Mouse (Mus musculus): ENCODE results near the gene Pld5.

Gene Pld5

DNA sequence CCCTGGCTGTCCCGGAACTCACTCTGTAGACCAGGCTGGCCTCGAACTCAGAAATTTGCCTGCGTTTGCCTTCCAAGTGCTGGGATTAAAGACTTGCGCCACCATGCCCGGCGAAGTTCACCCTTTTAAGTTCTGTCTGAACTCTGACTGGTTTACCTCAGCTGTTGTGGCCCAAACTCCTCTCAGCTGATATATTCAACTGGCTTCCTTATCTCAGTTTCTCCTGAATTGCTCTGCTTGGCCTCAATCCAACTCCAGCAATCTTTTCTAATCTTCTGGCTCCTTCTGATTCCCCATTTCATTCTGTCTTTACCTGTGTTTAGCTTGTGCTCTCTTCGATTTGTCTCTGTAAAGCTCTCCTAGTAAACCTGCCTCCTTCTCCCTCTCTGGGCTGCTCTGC is 331.9 kb downstream of the Pld5 start:
- DNase-seq, result no peak

- no peak for DNase-seq
Measured at GRCm38 (mm10) chr1:175938731-175939130, 336.4 kb downstream of the Pld5 start.

GRCm38 (mm10) chr1:175936282-175936737 is 338.8 kb downstream of the Pld5 start:
- peak; percentile 58 to 69 for DNase-seq

GRCm38 (mm10) chr1:175931391-175931790 is 343.7 kb downstream of the Pld5 start:
- no peak for DNase-seq

DNA sequence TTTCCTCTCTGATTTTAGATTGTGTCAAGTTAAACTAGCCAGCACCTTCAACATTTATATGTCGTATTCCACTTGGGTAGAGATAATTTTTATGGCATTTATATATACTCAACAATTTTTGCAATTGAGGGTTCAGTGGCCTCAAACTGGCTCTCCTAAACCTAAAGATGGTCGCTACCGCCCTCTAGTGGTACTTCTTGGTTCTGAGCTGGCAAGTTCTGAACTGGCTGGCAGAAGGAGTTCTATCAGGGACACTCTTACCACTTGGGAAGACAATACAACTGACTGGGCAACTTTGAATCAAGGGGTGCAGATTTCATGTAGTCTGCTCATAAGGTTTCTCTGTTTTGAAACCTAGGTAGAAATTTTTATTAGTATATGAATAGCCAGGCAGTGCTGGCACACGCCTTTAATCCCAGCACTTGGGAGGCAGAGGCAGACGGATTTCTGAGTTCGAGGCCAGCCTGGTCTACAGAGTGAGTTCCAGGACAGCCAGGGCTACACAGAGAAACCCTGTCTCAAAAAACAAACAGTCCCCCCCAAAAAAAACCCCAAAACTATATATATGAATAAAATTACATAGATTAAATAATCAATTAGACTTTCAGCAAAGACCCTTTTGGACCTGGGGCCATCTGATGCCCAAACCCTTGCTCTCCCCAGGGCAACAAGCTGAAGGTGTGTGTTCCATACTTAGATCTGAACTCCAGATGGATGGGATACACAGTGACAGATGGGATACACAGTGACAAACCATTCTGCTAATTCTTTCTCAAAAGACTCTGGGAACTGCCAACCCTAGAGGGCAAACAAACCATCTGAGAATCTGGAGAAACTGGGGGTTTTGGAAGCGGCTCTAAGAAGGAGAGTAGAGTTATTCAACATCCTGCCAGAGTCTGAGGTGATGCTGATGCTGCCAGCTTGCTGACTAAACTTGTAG is 351.0 kb downstream of the Pld5 start:
- DNase-seq, result peak; percentile 83 to 85

DNA sequence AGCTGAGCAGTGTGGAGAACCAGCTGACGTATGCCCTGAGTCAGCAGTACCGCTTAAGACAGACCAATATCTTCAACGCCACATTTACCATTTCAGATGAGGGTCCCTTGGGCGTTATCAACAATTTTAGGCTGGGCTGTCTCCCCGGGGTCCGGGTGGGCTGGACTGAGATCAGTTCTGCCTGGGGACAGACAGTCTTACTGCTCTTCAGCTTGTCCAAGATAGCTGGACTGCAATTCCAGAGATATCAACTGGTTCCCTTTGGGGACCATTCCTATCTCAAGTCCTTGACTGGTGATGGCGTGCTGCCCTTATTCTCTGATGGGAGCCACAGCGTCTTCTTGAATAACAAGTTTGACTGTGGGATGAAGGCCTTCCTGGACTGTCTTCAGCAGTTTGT is 354.0 kb downstream of the Pld5 start:
- no peak for DNase-seq

DNA sequence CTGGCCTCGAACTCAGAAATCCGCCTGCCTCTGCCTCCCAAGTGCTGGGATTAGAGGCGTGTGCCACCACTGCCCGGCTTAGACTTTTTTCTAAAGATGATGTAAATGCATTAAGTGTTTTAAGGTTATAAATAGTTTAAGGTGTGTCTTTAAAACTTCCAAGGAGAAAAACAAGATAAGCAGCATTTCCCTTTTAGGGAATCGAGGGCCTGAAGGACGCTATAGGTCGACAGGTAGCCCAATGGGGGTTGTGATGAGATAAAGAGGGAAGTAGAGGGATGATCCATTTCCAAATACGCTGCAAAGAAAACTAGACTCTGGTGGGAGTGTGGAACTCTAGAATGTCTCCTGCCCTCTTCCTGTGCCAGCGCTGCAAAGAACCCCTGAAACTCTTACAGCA is 355.1 kb downstream of the Pld5 start, which contains the start of gene Gm38100:
Gm38100 (plus strand) TSS at position 301 of the 400 bp plus-strand sequence.
- no peak for DNase-seq

DNA sequence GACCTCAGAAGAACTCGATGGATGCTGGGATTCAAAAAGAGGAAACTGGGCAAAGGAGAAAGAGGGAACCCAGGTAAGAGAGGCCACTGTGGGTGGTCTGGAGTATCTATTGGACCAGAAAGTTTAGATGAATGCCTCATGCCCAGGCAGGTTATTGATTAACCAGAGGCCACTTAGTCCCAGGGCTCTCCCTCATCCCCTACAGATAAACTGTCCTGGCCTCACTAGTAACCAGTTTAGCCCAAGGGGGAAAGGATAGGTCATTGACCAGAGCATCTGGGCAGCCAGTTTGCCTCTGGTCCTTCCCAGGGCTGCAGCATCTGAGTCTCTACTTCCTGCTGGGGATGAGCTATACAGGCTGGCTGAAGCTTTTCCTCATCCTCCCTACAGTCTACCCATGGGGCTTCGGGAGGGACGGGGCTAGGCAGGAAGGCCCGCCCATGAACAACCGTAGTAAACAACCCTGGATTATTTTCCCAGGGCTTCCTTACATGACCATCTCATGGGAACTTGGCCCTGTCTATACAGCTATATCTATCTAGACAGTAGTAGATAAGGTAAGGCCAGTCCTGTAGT is 361.3 kb downstream of the Pld5 start:
- peak in 1 of 2 experiments; percentile 19 for DNase-seq
